Mouse (Mus musculus) v-Abl transformed pro-B cells (cell line): ENCODE results near the gene Pabpn1l.

ENCODE experiments used
- in situ Hi-C, 2 experiments: fragments of 400-800 bp; cut with MboI; formaldehyde crosslinking; loops; one replicate each; pipeline ENCODE4 v1.15.1; 2025; ENCODE audit not compliant: unreplicated experiment in 2 of 2

Pabpn1l gene

DNA sequence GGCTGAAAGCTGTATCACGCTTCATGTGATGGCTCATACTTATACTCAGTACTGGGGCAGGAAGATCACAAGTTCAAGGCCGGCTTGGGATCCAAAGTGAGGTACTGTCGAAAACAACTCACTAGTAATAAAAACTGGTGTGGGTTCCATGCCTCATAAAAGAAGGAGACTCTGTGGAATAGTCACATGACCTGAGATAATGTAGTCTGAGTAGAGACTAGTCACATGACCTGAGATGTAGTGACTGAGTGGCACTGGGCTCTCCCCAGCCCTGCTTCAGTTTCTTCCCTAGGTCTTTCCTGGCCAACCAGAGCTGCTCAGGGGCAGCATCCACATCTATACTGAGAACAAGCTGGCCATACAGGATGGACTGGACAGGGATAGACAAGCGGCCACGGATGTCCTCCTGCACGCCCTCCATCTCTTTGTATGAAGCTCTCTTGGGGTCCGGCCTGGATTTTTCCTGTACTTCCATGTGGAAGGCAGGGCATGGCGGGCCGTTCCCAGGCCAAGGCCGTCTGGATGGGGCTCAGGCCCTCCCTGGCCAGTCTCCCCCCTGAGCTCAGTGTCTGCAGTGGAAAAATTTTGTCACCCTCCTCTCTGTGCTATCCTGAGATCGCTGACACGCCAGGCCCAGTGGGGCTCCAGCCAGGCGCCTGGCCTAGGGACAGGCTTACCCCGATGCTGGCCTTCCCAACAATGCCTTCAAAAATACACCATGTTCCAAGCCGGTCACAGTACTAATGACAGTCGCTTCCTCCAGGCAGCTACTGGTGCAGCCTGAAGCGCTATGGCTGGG, 1.5 kb upstream of the Pabpn1l start:
- in situ Hi-C loops = loop anchor here (5.0 to 10.0 kb wide), 3 partner anchors 33 to 203 kb away; no protein-coding TSS in a partner anchor

DNA sequence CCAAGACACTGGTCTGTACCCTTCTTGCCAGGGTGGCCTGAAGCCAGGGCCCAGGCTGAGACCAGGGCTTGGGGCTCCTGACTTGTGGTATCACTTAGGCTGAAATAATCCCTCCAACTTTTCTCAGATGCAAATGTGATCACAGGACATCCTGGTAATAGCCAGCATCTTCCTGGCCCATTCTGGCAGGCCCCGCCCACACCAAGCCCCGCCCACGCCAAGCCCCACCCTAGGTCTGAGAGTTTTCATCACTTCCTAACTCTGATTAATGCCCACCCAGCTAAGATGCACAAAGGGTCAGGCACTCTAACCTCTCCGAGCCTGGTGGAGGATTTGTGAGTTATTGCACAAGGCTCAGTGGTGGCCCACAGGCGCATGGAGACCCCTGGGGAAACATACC, 2.1 kb downstream of the Pabpn1l start:
- in situ Hi-C loops = loop anchor here (5.0 to 10.0 kb wide), 3 partner anchors 37 to 207 kb away; no protein-coding TSS in a partner anchor

DNA sequence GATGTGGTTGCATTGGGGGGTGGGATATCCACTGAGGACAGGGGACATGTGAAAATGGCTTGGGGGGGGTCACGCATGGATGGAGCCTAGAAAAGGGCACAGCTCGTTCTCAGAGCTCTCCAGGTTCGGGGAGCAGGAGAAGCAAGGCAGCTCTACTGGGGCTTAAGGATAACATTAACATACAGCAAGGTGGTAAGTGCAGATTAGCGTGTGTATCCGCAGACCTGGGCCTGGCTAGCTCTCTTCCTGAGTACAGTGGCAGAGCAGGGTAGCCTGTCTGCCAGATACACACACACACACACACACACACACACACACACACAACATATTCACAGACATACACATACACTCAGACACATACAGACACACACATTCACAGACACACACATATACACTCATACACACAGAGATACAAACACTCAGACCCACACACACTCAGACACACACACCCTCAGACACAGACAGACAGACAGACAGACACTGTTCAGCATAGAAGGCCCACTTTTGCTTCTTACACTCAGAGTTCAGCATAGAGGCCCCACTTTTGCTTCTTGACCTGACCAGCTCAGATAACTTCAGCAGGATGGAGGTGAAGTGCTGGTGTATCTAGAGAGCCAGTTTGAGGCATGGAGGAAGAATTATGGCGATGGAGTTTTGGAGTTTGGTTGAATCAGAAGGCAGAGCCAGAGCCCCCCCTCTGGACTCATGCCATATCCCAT, 3.7 kb downstream of the Pabpn1l start:
- in situ Hi-C loops = loop anchor here (5.0 kb wide), 4 partner anchors 93 to 493 kb away; no protein-coding TSS in a partner anchor

DNA sequence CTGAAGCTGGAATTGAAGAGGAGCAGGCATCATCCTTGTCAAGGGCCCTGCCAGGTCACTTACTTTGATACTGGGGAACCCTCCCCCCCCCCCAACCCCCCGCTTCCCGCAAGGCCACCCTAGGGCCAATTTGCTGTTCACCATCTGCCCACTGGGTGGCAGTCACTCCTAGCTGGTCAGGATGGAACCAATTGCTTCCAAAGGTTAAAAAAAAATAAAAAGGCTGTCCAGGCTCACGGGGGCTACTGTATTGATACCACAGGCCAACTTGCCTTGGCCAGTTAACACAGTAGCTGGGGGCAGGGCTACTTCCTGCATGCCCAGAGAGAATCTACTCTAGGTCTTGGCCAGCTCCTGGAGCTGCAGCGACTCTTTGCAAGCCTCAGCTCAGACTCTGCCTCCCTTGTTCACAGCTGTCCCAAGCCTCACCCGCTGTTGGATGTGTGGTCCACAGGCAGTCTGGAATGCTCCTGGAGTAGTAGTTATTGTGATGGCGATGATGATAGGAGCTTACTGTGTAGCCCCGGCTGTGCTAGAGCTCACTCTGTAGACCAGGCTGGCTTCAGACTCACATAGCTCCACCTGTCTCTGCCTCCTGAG, 4.5 kb downstream of the Pabpn1l start:
- in situ Hi-C loops = loop anchor here (5.0 kb wide), 4 partner anchors 94 to 494 kb away; no protein-coding TSS in a partner anchor

DNA sequence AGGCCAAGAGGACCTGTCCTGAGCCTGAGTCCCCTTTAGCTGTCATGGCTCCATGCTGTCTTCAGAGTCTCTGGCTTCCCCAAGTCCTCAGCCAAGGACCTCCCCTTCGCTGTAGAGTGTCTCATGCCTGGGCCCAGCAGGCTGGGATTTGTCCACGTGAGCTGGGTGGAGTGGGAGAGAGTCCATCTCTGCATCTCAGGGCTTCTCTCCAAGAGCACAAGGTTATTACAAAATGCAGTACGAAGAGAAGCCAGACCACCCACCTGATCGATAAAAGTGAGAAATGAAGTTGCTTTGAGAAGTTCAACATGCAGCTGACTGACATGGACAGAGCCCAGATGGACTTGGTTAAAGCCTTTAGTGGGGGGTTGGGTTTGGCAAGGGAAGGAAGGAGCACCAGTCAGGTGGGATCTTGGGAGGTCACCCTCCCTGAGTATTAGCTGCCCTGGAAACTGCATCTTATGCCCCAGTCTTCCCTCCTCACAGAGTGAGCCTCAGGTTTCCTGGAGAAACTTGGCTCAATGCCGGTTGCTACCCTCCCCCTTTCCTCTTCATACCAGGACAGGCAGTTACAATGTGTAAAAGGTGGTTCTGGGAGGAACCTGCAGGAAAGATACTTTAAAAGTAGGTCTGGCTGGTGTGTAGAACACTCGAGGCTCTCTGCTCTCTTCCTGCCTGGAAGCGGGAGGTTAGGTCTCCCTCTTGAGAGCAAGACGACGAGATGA, 6.2 kb downstream of the Pabpn1l start:
- in situ Hi-C loops = loop anchor here (5.0 kb wide), 4 partner anchors 96 to 496 kb away; no protein-coding TSS in a partner anchor

DNA sequence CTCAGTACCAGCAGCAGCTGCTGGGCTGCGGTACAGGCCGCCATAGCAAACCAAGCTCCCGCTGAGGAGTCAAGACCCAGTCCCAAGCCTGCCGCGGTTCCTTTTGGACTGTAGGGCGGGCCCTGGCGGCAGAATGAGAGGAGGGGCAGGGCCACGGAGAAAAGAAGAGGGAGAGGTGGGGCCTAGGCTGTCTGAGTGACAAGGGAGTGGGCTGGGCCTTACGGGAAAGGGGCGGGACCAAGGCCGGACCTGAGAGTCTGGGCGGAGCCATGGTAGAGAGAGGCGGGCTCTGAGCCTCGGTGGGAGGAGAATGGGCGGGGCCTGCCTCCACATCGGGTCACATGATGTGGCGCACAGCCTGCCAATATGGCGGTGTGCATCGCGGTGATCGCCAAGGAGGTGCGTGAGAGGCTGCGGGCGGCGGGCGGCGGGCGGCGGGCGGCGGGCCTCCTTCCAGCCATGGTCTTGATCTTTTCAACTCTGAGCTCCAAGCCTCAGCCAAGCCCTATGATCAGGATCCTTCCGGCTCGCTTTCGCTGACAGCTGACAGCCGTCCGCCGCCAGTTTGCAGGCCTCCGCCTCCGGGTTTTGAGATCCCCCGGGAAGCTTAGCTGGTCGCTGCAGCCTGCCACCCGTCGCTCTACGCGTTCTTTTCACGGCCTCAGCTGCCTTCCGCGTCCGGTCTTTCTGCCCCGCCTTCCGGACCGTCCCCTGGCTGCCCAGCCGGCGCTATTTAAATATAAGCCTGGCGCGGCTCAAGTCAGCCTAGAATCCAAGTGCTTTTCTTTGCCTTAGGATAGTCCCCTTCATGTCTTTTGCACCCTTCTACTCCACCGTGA, 11.0 kb downstream of the Pabpn1l start, which contains the start of the genes Galns and Trappc2l:
Gene Galns, minus strand, starts transcription at position 169 of the 839 bp plus-strand sequence.
Gene Trappc2l, plus strand, starts transcription at position 346 of the 839 bp plus-strand sequence.
- in situ Hi-C loops = loop anchor here in 1 of 2 experiments (5.0 kb wide), 1 partner anchor 109 kb away; no protein-coding TSS in a partner anchor

DNA sequence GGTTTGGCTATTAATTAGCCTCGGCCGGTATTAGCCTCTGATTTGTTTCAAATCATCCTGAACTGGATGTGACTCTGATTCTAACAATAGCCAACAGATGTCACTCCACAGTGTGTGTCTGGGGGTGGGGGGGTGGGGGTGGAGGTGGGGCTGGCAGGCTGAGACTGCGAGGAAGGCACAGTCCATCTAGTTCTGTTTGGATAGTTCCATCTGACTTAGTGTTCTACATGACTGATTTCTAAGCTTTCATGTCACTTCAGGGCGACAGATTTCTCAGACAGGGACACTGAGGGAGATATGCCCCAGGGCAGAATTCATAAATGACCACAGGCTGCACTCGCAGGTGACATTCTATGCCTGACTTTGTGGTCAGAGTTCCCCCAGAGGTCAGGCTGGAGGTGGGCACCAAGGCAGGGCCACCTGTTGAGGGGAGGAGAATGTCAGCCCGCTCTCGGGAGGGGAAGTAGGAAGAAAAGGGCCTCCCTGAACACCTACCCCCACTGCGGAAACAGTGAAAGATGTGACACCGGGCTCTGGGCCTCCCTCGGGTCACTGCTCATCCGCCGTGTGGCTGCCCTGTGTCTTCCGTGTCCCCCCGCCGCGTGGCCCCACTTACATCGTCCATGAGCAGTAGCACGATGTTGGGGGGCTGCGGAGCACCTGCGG, 11.8 kb downstream of the Pabpn1l start:
- in situ Hi-C loops = loop anchor here in 1 of 2 experiments (5.0 kb wide), 1 partner anchor 108 kb away; no protein-coding TSS in a partner anchor

DNA sequence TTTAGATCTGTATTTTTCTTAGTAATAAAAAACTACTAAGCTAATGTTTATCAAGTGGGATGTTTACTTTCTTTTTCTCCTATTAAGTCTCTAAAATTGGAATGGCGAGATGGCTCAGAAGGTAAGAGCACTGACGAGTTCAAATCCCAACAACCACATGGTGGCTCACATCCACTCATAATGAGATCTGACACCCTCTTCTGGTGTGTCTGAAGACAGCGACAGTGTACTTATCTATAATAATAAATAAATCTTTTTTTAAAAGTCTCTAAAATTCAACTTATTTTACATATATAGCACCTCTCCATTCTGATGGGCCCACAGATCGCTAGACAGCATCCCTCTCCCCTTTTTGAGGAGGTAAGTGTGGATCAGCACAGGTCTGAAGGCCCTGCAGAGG, 12.3 kb downstream of the Pabpn1l start:
- in situ Hi-C loops = loop anchor here in 1 of 2 experiments (5.0 kb wide), 1 partner anchor 108 kb away; no protein-coding TSS in a partner anchor

DNA sequence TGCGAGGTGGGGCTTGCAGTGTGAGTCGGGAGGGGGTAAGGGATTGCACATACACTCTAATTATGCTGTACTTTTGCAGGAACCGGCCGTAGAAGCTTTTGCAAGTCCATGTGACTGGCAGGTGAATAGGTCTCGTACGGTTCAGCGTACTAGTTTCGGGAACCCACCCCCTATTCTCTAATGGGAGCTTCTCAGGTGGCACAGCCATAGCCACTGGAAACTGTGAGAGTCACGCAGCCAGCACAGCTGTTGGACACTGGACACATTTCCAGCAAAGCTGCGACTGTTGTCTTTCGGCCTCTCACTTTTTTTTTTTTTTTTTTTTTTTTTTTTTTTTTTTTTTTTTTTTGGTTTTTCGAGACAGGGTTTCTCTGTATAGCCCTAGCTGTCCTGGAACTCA, 15.7 kb downstream of the Pabpn1l start:
- in situ Hi-C loops = loop anchor here (5.0 kb wide), 1 partner anchor 40 kb away; the partner anchor contains the start of gene Cdt1 (in 2 of the 2)

DNA sequence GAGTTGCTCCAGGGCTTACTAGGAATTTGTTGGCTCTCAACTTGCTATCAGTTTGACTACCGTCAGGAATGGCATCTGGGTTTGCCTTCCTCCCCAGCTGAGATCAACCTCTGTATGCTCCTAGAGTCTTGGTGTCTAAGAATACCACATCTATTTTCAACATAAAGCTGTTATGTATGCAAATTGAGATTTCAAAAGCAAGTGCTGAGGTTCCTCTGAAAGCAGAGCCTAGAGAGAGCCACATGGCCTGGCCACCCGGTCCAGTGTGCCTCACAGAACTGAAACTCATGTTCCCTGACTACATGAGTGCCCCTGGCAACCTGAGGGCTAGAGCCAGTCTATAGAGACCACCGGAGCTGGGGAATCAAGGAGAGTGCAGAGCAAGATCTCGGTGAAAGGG, 17.2 kb downstream of the Pabpn1l start:
- in situ Hi-C loops = loop anchor here (5.0 kb wide), 1 partner anchor 38 kb away; the partner anchor contains the start of gene Cdt1 (in 2 of the 2)

DNA sequence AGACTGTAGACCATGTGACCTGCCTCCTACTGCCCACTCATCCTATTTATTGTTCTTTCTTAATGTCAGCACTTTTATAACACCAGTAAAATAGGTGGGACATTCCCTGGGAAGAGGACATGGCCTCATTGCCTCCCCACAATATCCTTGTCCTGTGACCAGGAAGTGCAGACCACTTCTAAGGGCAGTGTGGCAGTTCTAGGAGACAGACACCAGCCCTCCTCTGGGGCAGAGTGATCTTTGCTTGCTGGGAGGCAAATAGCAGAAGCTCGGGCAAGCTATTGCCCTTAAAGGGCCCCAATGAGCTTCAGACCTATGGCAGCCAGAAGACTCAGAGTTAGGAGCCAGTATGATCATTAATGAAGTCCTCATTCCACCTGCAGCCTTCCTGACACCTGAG, 17.9 kb downstream of the Pabpn1l start:
- in situ Hi-C loops = loop anchor here (5.0 kb wide), 1 partner anchor 37 kb away; the partner anchor contains the start of gene Cdt1 (in 2 of the 2)

DNA sequence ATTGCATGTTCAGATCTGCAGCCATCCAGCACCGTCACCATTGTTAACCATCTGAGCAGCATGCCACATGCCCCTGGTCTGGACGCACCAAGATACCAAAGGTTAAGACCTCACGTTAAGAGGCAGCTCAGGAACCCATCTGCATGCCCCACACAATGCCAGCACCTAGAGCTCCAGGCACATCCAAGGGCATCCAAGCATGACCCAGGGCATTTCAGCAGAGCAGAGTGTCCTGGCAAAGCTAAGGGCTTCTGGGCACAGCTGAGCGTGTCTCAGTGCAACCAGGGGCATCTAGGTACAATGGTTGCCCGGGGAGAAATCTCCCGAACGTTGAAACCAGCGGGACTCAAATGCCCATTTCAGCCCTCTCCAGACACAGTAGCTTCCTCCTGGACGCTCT, 21.9 kb downstream of the Pabpn1l start:
- in situ Hi-C loops = no loop called here

DNA sequence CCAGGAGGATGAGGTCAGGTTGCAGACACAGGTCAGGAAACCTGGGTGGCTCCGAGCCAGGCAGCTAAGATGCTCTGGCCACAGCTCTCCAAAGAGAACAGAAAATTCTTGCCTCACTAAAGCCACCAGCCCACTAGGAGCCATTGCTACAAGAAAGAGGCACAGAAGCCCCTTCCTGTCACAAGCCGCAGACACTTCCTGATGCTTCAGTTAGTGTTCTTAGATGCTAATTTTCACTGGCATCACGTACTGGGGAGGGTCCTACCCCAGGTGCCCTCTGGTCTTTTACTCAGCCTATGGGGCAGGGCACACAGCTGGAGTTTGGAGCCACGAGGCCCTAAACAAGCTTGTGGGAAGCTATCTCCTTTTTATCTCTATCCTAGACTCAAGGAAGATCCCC, 26.5 kb downstream of the Pabpn1l start:
- in situ Hi-C loops = no loop called here

DNA sequence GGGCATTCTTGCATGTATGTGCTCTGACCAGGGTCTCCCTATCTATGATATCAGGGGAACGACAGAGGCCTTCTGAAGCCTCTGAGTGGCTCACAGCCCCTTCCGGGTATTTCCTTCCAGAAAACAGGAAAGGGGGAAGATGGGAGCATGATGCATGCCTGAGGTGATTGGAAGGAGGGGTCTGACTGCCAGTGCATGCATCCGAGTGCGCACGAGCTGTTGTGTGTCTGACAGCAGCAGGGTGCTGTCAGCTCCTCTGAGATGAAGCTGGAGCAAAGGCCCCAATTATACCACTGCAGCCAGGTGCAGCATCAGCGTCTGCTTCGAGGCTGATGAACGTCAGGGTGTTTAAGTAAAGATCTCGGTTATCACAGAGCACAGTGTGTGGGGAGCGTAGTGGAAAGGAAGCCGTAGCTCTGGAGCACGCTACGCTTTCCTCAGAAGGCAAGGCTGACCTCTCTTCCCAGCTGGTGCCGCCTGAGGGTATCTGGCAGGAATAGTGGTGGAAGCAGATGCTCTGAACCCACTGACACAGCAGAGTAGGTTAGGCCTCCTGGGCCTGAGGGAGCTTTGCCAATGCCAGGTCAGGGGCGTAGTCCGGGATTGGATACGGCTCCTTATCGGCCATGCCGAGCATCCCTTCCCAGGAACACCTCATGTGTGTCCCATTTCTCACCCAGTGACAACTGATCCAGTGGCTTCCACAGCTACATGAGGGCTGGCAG, 28.6 kb downstream of the Pabpn1l start:
- in situ Hi-C loops = no loop called here

DNA sequence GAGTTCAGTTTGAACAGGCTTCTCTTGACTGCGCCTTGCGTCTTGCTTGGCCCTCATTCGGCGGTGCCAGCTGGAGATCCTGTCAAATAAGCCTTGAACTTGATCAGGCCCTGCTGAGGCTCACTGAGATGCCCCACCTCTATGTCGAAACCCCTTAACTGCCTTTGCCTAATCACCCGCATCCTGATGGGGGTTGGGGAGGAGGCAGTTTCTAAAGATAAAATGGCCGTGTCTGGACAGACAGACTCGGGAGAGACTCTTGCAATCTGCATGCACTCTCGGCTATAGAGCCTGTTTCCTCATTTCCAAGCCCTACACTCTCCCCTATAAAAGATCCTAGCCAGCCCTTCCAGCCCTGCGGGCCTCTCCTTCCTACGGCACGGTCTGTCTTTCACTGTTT, 29.3 kb downstream of the Pabpn1l start:
- in situ Hi-C loops = no loop called here

DNA sequence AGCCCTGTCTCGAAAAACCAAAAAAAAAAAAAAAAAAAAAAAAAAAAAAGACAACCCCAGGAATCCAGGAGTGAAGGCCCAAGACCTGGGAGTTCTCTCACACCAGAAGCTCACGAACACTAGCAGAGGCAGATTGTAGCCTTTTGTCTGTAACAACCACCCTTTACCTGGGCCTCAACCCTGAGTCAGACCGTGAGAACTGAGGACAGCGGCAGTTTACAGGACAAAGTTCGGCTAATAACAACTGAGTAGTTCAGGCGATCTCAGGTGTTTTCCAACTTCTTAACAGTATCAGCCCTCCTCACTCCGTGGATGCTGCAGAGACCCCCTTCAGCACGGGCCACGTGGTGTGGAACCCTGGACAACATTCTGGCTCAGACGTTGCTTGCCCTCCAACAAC, 35.8 kb downstream of the Pabpn1l start:
- in situ Hi-C loops = no loop called here

DNA sequence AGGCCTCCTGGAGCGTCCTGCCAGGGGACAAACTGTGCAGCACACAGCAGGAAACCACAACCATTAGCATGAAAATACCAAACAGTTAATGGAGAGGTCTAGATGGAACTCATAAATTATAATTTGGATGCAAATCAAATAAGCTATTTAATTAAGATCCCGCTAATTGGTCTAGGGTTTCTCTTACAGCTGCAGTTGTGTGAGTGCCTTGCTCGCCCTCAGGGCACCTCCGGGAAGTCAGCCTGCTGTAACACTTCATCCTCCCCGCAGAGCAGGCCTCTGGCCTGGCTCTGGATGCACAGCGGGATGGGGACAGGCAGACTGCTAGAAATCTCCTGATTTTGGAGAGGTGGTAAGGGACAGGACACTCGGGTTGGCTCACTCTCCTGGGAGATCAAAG, 36.4 kb downstream of the Pabpn1l start:
- in situ Hi-C loops = no loop called here

DNA sequence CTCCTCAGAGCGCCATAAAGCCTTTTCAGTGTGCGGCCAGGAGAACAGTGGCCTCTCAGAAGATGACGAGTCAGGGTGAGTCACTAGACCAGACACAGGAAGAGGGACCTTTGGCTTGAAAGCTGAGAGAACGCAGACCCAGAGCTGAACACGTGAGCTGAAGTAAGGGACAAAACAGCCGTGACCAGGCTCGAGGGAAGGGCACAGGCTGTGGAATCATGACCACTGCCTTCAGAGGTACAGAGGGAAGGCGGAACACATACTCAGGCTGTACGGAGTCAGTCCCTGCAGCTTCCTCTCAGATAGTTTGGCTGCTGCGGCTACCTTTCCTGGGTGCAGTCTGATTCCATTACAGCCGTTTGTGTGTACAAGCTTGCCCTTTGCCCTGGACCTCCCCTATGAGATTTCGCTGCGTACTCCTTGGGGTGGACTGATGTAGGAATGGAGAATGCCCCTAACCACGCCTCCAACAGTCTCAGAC, 37.1 kb downstream of the Pabpn1l start:
- in situ Hi-C loops = no loop called here
